Mouse (Mus musculus) E14TG2a.4 (cell line): ENCODE measurements around the gene Tut1.

Experiments
- CTCF ChIP-seq: conservative IDR thresholded peaks from 2 replicates; pipeline ENCODE4 v1.5.1; 2014; ENCODE audit warnings: low read length
- NANOG ChIP-seq: IDR thresholded peaks from 2 replicates; pipeline ENCODE4 v1.6.1; 2014; ENCODE audit warnings: borderline replicate concordance, low read length, mixed read lengths
- POU5F1 ChIP-seq: IDR thresholded peaks from 2 replicates; pipeline ENCODE4 v1.6.1; 2014; ENCODE audit warnings: low read length, borderline replicate concordance

- TF ChIP-seq CTCF, result no peak
- no peak for TF ChIP-seq NANOG
- no peak for TF ChIP-seq POU5F1
These were observed 24.2 kb upstream of the Tut1 start, which contains the start of the genes Rom1 and Eml3 for GRCm38 (mm10) chr19:8929224-8930088.
